Mouse (Mus musculus): ENCODE measurements around the gene Tnip2. TPM values are rescaled to one million over a fixed set of nuclear protein-coding genes. Genes with fewer than 3 reads are reported as not detected.

Gene Tnip2
- polyA plus RNA-seq, 1 experiment from 2014 or later = 8.1 TPM

GRCm38 (mm10) chr5:34488741-34489417 is 24.9 kb downstream of the Tnip2 start:
- H3K36me3 ChIP-seq = peaks cover 39% of the 10 kb centered on the region
- H3K4me3 ChIP-seq = no peak overlapping the region
- no peak overlapping the region for H3K4me2 ChIP-seq
- H3K4me1 ChIP-seq (replicated peaks) = no peaks in the 10 kb centered on the region
- no peaks in the 10 kb centered on the region for H3K27me3 ChIP-seq
- H3K9me3 ChIP-seq = no peaks in the 10 kb centered on the region
- 77% methylated on average over 6 of the region's 6 CpGs for WGBS
- no peak for ATAC-seq (ENCODE audit: low read depth)
- no peak overlapping the region for H3K27ac ChIP-seq (replicated peaks)
- H3K9ac ChIP-seq = no peak overlapping the region

GRCm38 (mm10) chr5:34487320-34488090 is 26.3 kb downstream of the Tnip2 start:
- no peaks in the 10 kb centered on the region for H3K4me1 ChIP-seq (replicated peaks)
- no peak overlapping the region for H3K9ac ChIP-seq
- WGBS = 85% methylated on average over 6 of the region's 6 CpGs
- no peaks in the 10 kb centered on the region for H3K27me3 ChIP-seq
- ATAC-seq (ENCODE audit: low read depth) = no peak
- H3K9me3 ChIP-seq = no peaks in the 10 kb centered on the region
- H3K36me3 ChIP-seq = peaks cover 52% of the 10 kb centered on the region
- no peak overlapping the region for H3K27ac ChIP-seq (replicated peaks)
- no peak overlapping the region for H3K4me2 ChIP-seq
- no peak overlapping the region for H3K4me3 ChIP-seq

DNA sequence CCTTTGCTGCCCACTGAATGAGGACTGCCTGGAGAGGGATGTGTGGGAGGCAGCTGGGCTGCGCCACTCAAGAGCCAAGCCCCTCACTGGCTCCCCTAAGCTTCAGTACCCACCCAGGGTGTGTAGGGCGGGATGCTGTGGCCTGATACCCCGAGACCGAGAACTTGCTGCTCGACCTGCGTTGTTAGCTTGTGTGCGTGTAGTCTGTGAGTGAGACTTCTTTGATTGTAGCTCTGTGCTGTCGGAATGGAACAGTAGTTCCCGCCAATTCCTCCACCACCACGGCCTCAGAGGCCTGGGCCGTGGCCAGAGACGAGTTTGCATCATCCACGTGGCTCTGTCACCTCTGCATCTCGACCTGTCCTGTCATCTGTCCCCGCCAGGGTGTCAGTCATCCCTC is 28.1 kb downstream of the Tnip2 start:
- no peaks in the 10 kb centered on the region for H3K9me3 ChIP-seq
- H3K4me1 ChIP-seq (replicated peaks) = no peaks in the 10 kb centered on the region
- no peak overlapping the region for H3K4me2 ChIP-seq
- WGBS = 94% methylated on average over 15 of the region's 15 CpGs
- peaks cover 68% of the 10 kb centered on the region for H3K36me3 ChIP-seq
- no peaks in the 10 kb centered on the region for H3K27me3 ChIP-seq
- H3K27ac ChIP-seq (replicated peaks) = no peak overlapping the region
- ATAC-seq (ENCODE audit: low read depth) = no peak
- no peak overlapping the region for H3K4me3 ChIP-seq
- H3K9ac ChIP-seq = no peak overlapping the region

DNA sequence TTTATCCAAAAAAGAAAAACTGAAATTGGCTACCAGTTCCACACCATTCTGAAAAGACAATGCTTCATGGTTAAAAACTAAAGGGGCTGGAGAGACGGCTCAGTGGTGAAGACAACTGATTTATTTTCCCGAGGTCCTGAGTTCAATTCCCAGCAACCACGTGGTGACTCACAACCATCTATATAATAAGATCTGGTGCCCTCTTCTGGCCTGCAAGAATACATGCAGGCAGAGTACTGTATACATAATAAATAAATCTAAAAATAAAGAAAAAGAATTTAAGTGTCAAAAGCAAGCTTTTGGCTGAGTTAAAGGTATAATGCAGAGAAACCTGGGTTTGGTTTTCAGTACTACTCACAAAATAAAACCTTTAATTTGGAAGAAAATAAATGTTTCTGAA is 32.9 kb downstream of the Tnip2 start:
- no peaks in the 10 kb centered on the region for H3K9me3 ChIP-seq
- no peak overlapping the region for H3K27ac ChIP-seq (replicated peaks)
- H3K4me3 ChIP-seq = no peak overlapping the region
- no peaks in the 10 kb centered on the region for H3K27me3 ChIP-seq
- peaks cover 94% of the 10 kb centered on the region for H3K36me3 ChIP-seq
- ATAC-seq (ENCODE audit: low read depth) = no peak
- no peaks in the 10 kb centered on the region for H3K4me1 ChIP-seq (replicated peaks)
- no peak overlapping the region for H3K4me2 ChIP-seq
- H3K9ac ChIP-seq = no peak overlapping the region
- 81% methylated on average over 3 of the region's 3 CpGs for WGBS

- no peak for ATAC-seq (ENCODE audit: low read depth)
- 96% methylated on average over 2 of the region's 2 CpGs for WGBS
Observed at GRCm38 (mm10) chr5:34468039-34468775, 45.6 kb downstream of the Tnip2 start.

GRCm38 (mm10) chr5:34466648-34467047 is 47.1 kb downstream of the Tnip2 start:
- no peak overlapping the region for H3K4me3 ChIP-seq
- no peak overlapping the region for H3K27ac ChIP-seq (replicated peaks)
- no peaks in the 10 kb centered on the region for H3K4me1 ChIP-seq (replicated peaks)
- H3K9ac ChIP-seq = no peak overlapping the region
- no peaks in the 10 kb centered on the region for H3K9me3 ChIP-seq
- H3K27me3 ChIP-seq = no peaks in the 10 kb centered on the region
- WGBS = 99% methylated on average over 2 of the region's 2 CpGs
- no peak overlapping the region for H3K4me2 ChIP-seq
- no peak for ATAC-seq (ENCODE audit: low read depth)
- H3K36me3 ChIP-seq = peaks cover 76% of the 10 kb centered on the region

More at GRCm38 (mm10) chr5:34468039-34468775, 45.6 kb downstream of the Tnip2 start:
- Histone ChIP-seq H3K4me1 (replicated peaks) (no peaks in the 10 kb centered on the region), H3K36me3 (peaks cover 64% of the 10 kb centered on the region), H3K9me3 (no peaks in the 10 kb centered on the region), H3K4me3 (no peak overlapping the region), H3K27ac (replicated peaks) (no peak overlapping the region), H3K9ac (no peak overlapping the region), H3K27me3 (no peaks in the 10 kb centered on the region), H3K4me2 (no peak overlapping the region)

GRCm38 (mm10) chr5:34466079-34466478 is 47.7 kb downstream of the Tnip2 start:
- Histone ChIP-seq H3K4me3 (no peak overlapping the region), H3K27me3 (no peaks in the 10 kb centered on the region), H3K27ac (replicated peaks) (no peak overlapping the region), H3K4me2 (no peak overlapping the region), H3K4me1 (replicated peaks) (no peaks in the 10 kb centered on the region), H3K9me3 (no peaks in the 10 kb centered on the region), H3K9ac (no peak overlapping the region), H3K36me3 (peaks cover 82% of the 10 kb centered on the region)
- 93% methylated on average over 1 of the region's 1 CpGs for WGBS
- no peak for ATAC-seq (ENCODE audit: low read depth)

DNA sequence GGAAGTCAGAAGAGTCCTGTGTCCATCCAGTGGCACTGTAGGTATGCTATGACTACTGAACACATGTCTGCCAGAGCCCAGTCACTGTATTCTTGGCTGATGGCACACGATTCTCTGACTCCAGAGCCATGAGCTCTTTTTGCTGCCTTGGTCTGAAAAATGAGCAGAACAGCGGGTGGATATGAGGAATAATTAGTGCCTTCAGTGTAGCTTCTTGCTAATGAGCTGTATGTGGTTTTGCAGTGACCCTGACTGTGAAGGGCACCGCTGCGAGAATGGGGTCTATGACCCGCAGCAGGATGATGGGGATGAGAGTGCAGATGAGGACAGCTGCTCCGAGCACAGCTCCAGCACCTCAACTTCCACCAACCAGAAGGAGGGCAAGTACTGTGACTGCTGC is 52.0 kb downstream of the Tnip2 start:
- Histone ChIP-seq H3K27me3 (no peaks in the 10 kb centered on the region), H3K9ac (no peak overlapping the region), H3K4me2 (no peak overlapping the region), H3K27ac (replicated peaks) (no peak overlapping the region), H3K9me3 (no peaks in the 10 kb centered on the region), H3K36me3 (peaks cover 96% of the 10 kb centered on the region), H3K4me3 (no peak overlapping the region), H3K4me1 (replicated peaks) (no peaks in the 10 kb centered on the region)
- 88% methylated on average over 6 of the region's 6 CpGs for WGBS
- no peak for ATAC-seq (ENCODE audit: low read depth)

- WGBS = 90% methylated on average over 4 of the region's 4 CpGs
- H3K27ac ChIP-seq (replicated peaks) = no peak overlapping the region
- no peak overlapping the region for H3K4me2 ChIP-seq
- peaks cover 95% of the 10 kb centered on the region for H3K36me3 ChIP-seq
- H3K9ac ChIP-seq = no peak overlapping the region
- H3K4me3 ChIP-seq = no peak overlapping the region
- H3K4me1 ChIP-seq (replicated peaks) = no peaks in the 10 kb centered on the region
- no peaks in the 10 kb centered on the region for H3K27me3 ChIP-seq
- ATAC-seq (ENCODE audit: low read depth) = no peak
- no peaks in the 10 kb centered on the region for H3K9me3 ChIP-seq
Observed at GRCm38 (mm10) chr5:34461294-34461693, 52.5 kb downstream of the Tnip2 start.

- H3K4me3 ChIP-seq = no peak overlapping the region
- peaks cover 91% of the 10 kb centered on the region for H3K36me3 ChIP-seq
- 80% methylated on average over 1 of the region's 1 CpGs for WGBS
- H3K9ac ChIP-seq = no peak overlapping the region
- no peak overlapping the region for H3K4me2 ChIP-seq
- H3K27ac ChIP-seq (replicated peaks) = no peak overlapping the region
- H3K27me3 ChIP-seq = no peaks in the 10 kb centered on the region
- no peaks in the 10 kb centered on the region for H3K4me1 ChIP-seq (replicated peaks)
- ATAC-seq (ENCODE audit: low read depth) = no peak
- no peaks in the 10 kb centered on the region for H3K9me3 ChIP-seq
Observed at GRCm38 (mm10) chr5:34458994-34459393, 54.8 kb downstream of the Tnip2 start.

DNA sequence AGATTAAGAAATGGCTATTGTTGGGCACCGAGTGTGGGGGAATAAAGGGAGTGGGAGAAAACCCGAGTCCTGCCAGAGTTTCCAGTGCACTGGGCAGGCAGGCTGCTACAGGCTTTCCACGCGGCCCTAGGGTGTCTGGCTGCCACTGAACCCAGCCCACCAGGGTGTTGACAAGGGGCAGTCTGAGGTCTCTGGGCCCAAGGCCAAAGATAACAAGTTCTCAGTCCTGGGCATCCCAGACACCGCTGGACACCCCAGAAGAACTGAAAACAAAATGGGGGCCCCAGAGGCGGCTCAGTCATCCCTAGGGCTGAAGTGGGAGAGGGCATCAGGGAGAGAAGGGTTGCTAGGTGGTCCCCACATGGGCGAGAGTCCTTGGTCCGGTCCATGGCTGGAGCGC is 67.6 kb downstream of the Tnip2 start:
- WGBS = 89% methylated on average over 9 of the region's 9 CpGs
- no peaks in the 10 kb centered on the region for H3K4me1 ChIP-seq (replicated peaks)
- peaks cover 71% of the 10 kb centered on the region for H3K36me3 ChIP-seq
- H3K4me2 ChIP-seq = no peak overlapping the region
- no peak for ATAC-seq (ENCODE audit: low read depth)
- no peak overlapping the region for H3K4me3 ChIP-seq
- no peaks in the 10 kb centered on the region for H3K27me3 ChIP-seq
- H3K27ac ChIP-seq (replicated peaks) = no peak overlapping the region
- H3K9me3 ChIP-seq = no peaks in the 10 kb centered on the region
- H3K9ac ChIP-seq = no peak overlapping the region
